Mouse (Mus musculus) liver (tissue): ENCODE data around the gene Nags.

ENCODE experiments used
- DNase-seq: peaks from one replicate; pipeline ENCODE4 v3.0.0-alpha.2; 2020; ENCODE audit warnings: mixed read lengths

Nags gene

GRCm38 (mm10) chr11:102145471-102146001 lies at the start of gene Nags:
TSS of gene Nags (plus strand) at chr11:102145513.
- peak; percentile 67 for DNase-seq

GRCm38 (mm10) chr11:102095676-102096075 lies 49.6 kb upstream of the Nags start:
- DNase-seq = peak; percentile 41

GRCm38 (mm10) chr11:102096446-102096845 lies 48.9 kb upstream of the Nags start:
- DNase-seq = peak; percentile 55

- DNase-seq = peak; percentile 96
These were observed 48.4 kb upstream of the Nags start for GRCm38 (mm10) chr11:102096887-102097391.

- no peak for DNase-seq
These were observed 44.1 kb upstream of the Nags start, which contains the start of gene Ppy for GRCm38 (mm10) chr11:102101219-102101618. TSS of gene Ppy (minus strand) at chr11:102101319.

GRCm38 (mm10) chr11:102102485-102103258 lies 42.6 kb upstream of the Nags start:
- peak; percentile 80 for DNase-seq

GRCm38 (mm10) chr11:102106911-102107310 lies 38.4 kb upstream of the Nags start:
- no peak for DNase-seq

GRCm38 (mm10) chr11:102107732-102108131 lies 37.6 kb upstream of the Nags start, which contains the start of gene Pyy:
TSS of gene Pyy (minus strand) at chr11:102107832.
- no peak for DNase-seq

- no peak for DNase-seq
These were observed 33.7 kb upstream of the Nags start for GRCm38 (mm10) chr11:102111576-102111975.

- DNase-seq = peak; percentile 52
These were observed 29.1 kb upstream of the Nags start for GRCm38 (mm10) chr11:102116241-102116640.

GRCm38 (mm10) chr11:102117386-102117785 lies 27.9 kb upstream of the Nags start:
- DNase-seq = peak; percentile 53

GRCm38 (mm10) chr11:102134516-102134915 lies 10.8 kb upstream of the Nags start:
- DNase-seq = no peak

- DNase-seq = no peak
These were observed 7.5 kb upstream of the Nags start for GRCm38 (mm10) chr11:102137625-102138446.

- DNase-seq = peak; percentile 77
These were observed 6.9 kb upstream of the Nags start for GRCm38 (mm10) chr11:102138447-102138740.

GRCm38 (mm10) chr11:102140508-102140907 lies 4.8 kb upstream of the Nags start:
- DNase-seq = peak; percentile 67

GRCm38 (mm10) chr11:102142355-102142754 lies 3.0 kb upstream of the Nags start:
- peak; percentile 40 for DNase-seq

- no peak for DNase-seq
These were observed 299 bp upstream of the Nags start for GRCm38 (mm10) chr11:102144957-102145470.

- peak; percentile 75 for DNase-seq
These were observed 692 bp downstream of the Nags start for GRCm38 (mm10) chr11:102146005-102146404.

GRCm38 (mm10) chr11:102146531-102146930 lies 1.2 kb downstream of the Nags start:
- DNase-seq = no peak

- DNase-seq = no peak
These were observed 2.1 kb downstream of the Nags start for GRCm38 (mm10) chr11:102147213-102147989.

GRCm38 (mm10) chr11:102156039-102156785 lies 10.9 kb downstream of the Nags start, which contains the start of gene Tmem101:
TSS of gene Tmem101 (minus strand) at chr11:102156404.
- DNase-seq = peak; percentile 86

- DNase-seq = no peak
These were observed 11.4 kb downstream of the Nags start for GRCm38 (mm10) chr11:102156786-102157089.
